Mouse (Mus musculus): ENCODE data around the gene Npy2r. TPM values are rescaled to one million over a fixed set of nuclear protein-coding genes. Genes with fewer than 3 reads are reported as not detected.

Npy2r gene
- polyA plus RNA-seq, 2 experiments = 1.7 to 2.3 TPM

DNA sequence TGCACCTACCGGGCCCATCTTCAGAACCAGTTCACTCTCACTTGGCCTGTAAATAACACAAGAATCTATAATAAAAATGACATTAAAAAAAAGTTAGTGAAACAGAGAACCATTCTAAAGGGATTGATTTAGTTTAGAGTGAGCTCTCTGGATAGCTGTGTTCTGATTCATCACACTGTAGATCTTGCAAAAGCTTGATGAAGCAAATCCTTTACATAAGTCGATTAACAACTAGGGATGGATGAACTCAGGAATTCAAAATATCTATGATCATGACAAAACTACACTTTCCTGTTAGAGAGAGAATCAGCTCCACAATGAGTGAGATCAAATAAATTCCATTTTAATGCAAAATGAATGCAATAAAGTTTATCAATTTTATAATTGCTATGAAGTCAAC lies 6.4 kb downstream of the Npy2r start:
- ATAC-seq (ENCODE audit: low FRiP score, low read depth) (no peak), DNase-seq (ENCODE audit: low spot score) (no peak)
- no peak for TF ChIP-seq POLR2A (IDR thresholded peaks at IDR 0.05; ENCODE audit: borderline replicate concordance, extremely low read depth, insufficient read depth, insufficient read length)
- Histone ChIP-seq H3K27ac (replicated peaks; ENCODE audit: low read depth, low read length) (no peak overlapping the region), H3K9me3 (ENCODE audit: control insufficient read depth, low read length) (no peaks in the 10 kb centered on the region), H3K9ac (ENCODE audit: low read depth, low read length, severe bottlenecking) (no peak overlapping the region), H3K4me2 (replicated peaks; ENCODE audit: low read depth, low read length, severe bottlenecking) (no peak overlapping the region), H3K4me3 (replicated peaks; ENCODE audit: low read length) (no peak overlapping the region), H3K4me1 (ENCODE audit: control insufficient read depth, insufficient read depth, low read length) (no peaks in the 10 kb centered on the region), H3K36me3 (ENCODE audit: control insufficient read depth, insufficient read depth, low read length) (no peaks in the 10 kb centered on the region), H3K27me3 (ENCODE audit: control insufficient read depth, insufficient read depth, low read length) (no peaks in the 10 kb centered on the region)
- WGBS = 90% methylated on average over 2 of the region's 2 CpGs

DNA sequence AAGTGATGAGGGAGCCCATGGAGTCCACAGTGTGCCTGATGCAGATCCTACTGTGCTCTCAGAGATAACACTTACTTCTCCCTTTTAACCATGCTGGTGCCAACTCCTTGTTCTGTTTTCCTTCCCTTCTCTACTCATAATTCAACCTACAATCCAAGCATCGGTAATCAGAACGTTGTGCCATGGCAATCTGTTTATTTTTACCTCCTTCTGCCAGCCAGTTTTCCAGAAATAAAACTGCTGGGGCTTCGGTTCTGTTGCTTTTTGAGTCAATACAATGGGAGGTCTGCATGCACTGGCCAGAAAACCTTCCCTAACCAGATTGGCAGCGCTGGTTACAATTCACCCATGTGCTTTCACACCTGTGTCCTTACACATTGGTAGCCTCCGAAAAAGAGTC lies 7.9 kb downstream of the Npy2r start:
- H3K4me2 ChIP-seq (replicated peaks; ENCODE audit: low read depth, low read length, severe bottlenecking) = no peak overlapping the region
- H3K4me1 ChIP-seq (ENCODE audit: control insufficient read depth, insufficient read depth, low read length) = no peaks in the 10 kb centered on the region
- no peaks in the 10 kb centered on the region for H3K36me3 ChIP-seq (ENCODE audit: control insufficient read depth, insufficient read depth, low read length)
- no peaks in the 10 kb centered on the region for H3K9me3 ChIP-seq (ENCODE audit: control insufficient read depth, low read length)
- no peak overlapping the region for H3K4me3 ChIP-seq (replicated peaks; ENCODE audit: low read length)
- no peak overlapping the region for H3K9ac ChIP-seq (ENCODE audit: low read depth, low read length, severe bottlenecking)
- DNase-seq (ENCODE audit: low spot score) = no peak
- no peak for ATAC-seq (ENCODE audit: low FRiP score, low read depth)
- H3K27me3 ChIP-seq (ENCODE audit: control insufficient read depth, insufficient read depth, low read length) = no peaks in the 10 kb centered on the region
- TF ChIP-seq POLR2A (IDR thresholded peaks at IDR 0.05; ENCODE audit: borderline replicate concordance, extremely low read depth, insufficient read depth, insufficient read length) = no peak
- WGBS = 87% methylated on average over 5 of the region's 5 CpGs
- H3K27ac ChIP-seq (replicated peaks; ENCODE audit: low read depth, low read length) = no peak overlapping the region

DNA sequence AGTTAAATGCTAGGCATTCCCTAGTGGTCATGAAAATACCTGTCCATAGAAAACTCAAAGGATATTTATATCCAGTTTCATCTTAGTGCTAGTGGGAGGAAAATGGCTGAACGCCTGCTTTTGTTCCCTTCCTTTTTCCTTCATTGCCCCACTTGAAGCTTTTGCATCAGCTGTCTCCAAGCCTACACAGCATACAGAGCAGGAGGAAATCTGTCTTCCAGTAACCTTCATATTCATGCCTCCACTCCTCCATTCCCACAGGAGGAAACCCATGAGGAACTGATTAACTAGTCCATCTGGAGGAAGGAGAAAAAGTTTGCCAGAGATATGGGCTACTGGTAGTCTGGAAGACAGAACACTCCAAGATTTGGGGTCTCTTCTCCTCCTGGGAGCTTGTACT lies 23.1 kb downstream of the Npy2r start:
- DNase-seq (ENCODE audit: low spot score) (no peak), ATAC-seq (ENCODE audit: low FRiP score, low read depth) (no peak)
- 83% methylated on average over 1 of the region's 1 CpGs for WGBS
- Histone ChIP-seq H3K36me3 (ENCODE audit: control insufficient read depth, insufficient read depth, low read length) (no peaks in the 10 kb centered on the region), H3K9ac (ENCODE audit: low read depth, low read length, severe bottlenecking) (no peak overlapping the region), H3K4me2 (replicated peaks; ENCODE audit: low read depth, low read length, severe bottlenecking) (no peak overlapping the region), H3K4me3 (replicated peaks; ENCODE audit: low read length) (no peak overlapping the region), H3K9me3 (ENCODE audit: control insufficient read depth, low read length) (no peaks in the 10 kb centered on the region), H3K27ac (replicated peaks; ENCODE audit: low read depth, low read length) (no peak overlapping the region), H3K27me3 (ENCODE audit: control insufficient read depth, insufficient read depth, low read length) (no peaks in the 10 kb centered on the region), H3K4me1 (ENCODE audit: control insufficient read depth, insufficient read depth, low read length) (no peaks in the 10 kb centered on the region)
- no peak for TF ChIP-seq POLR2A (IDR thresholded peaks at IDR 0.05; ENCODE audit: borderline replicate concordance, extremely low read depth, insufficient read depth, insufficient read length)

DNA sequence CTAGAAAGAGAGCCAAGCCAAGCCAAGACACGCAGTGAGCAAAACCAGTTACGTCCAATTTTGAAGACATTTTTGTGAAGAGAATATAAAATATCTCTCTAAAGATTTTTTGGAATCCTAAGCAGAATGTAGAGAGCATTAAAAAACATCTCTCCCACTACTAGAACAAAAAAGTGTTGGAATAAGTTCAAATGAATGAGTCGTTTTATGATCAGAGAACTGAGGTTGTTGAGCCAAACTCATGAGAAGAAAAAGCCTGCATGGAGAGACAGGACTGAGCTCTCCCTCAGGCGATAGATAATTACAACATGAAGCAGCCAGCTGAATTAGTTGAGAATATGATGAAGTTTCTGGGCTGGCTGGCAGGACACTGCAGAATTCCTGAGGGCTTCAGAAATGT lies 49.9 kb downstream of the Npy2r start:
- WGBS = 75% methylated on average over 4 of the region's 4 CpGs
- ATAC-seq (ENCODE audit: low FRiP score, low read depth) (no peak), DNase-seq (ENCODE audit: low spot score) (peak; percentile 57)
- no peaks in the 10 kb centered on the region for H3K36me3 ChIP-seq (ENCODE audit: control insufficient read depth, insufficient read depth, low read length)
- no peak overlapping the region for H3K4me2 ChIP-seq (replicated peaks; ENCODE audit: low read depth, low read length, severe bottlenecking)
- H3K27ac ChIP-seq (replicated peaks; ENCODE audit: low read depth, low read length) = no peak overlapping the region
- H3K4me1 ChIP-seq (ENCODE audit: control insufficient read depth, insufficient read depth, low read length) = no peaks in the 10 kb centered on the region
- H3K4me3 ChIP-seq (replicated peaks; ENCODE audit: low read length) = no peak overlapping the region
- no peak overlapping the region for H3K9ac ChIP-seq (ENCODE audit: low read depth, low read length, severe bottlenecking)
- no peak for TF ChIP-seq POLR2A (IDR thresholded peaks at IDR 0.05; ENCODE audit: borderline replicate concordance, extremely low read depth, insufficient read depth, insufficient read length)
- H3K27me3 ChIP-seq (ENCODE audit: control insufficient read depth, insufficient read depth, low read length) = no peaks in the 10 kb centered on the region
- H3K9me3 ChIP-seq (ENCODE audit: control insufficient read depth, low read length) = no peaks in the 10 kb centered on the region

Other genes starting within 250 kb of the Npy2r start
- 3.2 and 3.6 TPM in 2 replicates for gene Map9, start 190.0 kb downstream of the Npy2r start, polyA plus RNA-seq (2012; rRNA removed)
- 7.6 and 9.1 TPM in 2 replicates for gene Map9, start 190.0 kb downstream of the Npy2r start, polyA plus RNA-seq (2014; fragmentation: Nextera tagmentation; extraction: Ambion mirVana)

Measured in limb, embryonic 14.5 days (tissue).